Mouse (Mus musculus) ovary, adult 18-20 months (tissue): ENCODE data around the gene Ghsr.

Source experiments
- DNase-seq: peaks from one replicate; pipeline ENCODE4 v3.0.0; 2022; ENCODE audit warnings: low spot score, mixed read lengths

Ghsr gene

GRCm38 (mm10) chr3:27411286-27411685 lies 40.1 kb downstream of the Ghsr start:
- DNase-seq: no peak

GRCm38 (mm10) chr3:27413566-27413965 lies 42.4 kb downstream of the Ghsr start:
- DNase-seq: no peak

GRCm38 (mm10) chr3:27416786-27417185 lies 45.6 kb downstream of the Ghsr start:
- no peak for DNase-seq

GRCm38 (mm10) chr3:27418602-27419001 lies 47.5 kb downstream of the Ghsr start:
- DNase-seq: no peak

- no peak for DNase-seq
These were observed 50.8 kb downstream of the Ghsr start for GRCm38 (mm10) chr3:27421980-27422379.

GRCm38 (mm10) chr3:27422521-27422920 lies 51.4 kb downstream of the Ghsr start:
- no peak for DNase-seq

- no peak for DNase-seq
These were observed 53.0 kb downstream of the Ghsr start for GRCm38 (mm10) chr3:27424049-27424667.

- DNase-seq: no peak
These were observed 56.3 kb downstream of the Ghsr start for GRCm38 (mm10) chr3:27427406-27427805.
